Mouse (Mus musculus): Measurements from ENCODE around the gene Plcb1. TPM values are rescaled to one million over a fixed set of nuclear protein-coding genes. Genes with fewer than 3 reads are reported as not detected.

The Plcb1 gene
- polyA plus RNA-seq, 1 experiment from 2014 or later = 7.0 TPM

- ATAC-seq (replicated peaks; ENCODE audit: insufficient number of reproducible peaks, low FRiP score, low TSS enrichment, low read depth) (no peak), DNase-seq (ENCODE audit: low spot score) (no peak)
- Histone ChIP-seq H3K27ac (replicated peaks; ENCODE audit: low read depth, low read length) (no peak overlapping the region), H3K4me1 (ENCODE audit: control insufficient read depth, insufficient read depth, low read length) (no peaks in the 10 kb centered on the region), H3K36me3 (replicated peaks; ENCODE audit: control insufficient read depth, insufficient read depth, low read depth, low read length) (no peaks in the 10 kb centered on the region), H3K4me3 (ENCODE audit: low read depth, low read length) (no peak overlapping the region), H3K4me2 (ENCODE audit: low read depth, low read length) (no peak overlapping the region), H3K9me3 (replicated peaks; ENCODE audit: control insufficient read depth, low read length) (no peaks in the 10 kb centered on the region), H3K27me3 (ENCODE audit: control insufficient read depth, insufficient read depth, low read length) (no peaks in the 10 kb centered on the region), H3K9ac (replicated peaks; ENCODE audit: low read length) (no peak overlapping the region)
- 91% methylated on average over 3 of the region's 3 CpGs for WGBS
These were observed 530.1 kb downstream of the Plcb1 start for GRCm38 (mm10) chr2:135315980-135316379.

GRCm38 (mm10) chr2:135318136-135318535 lies 532.3 kb downstream of the Plcb1 start:
- no peak overlapping the region for H3K4me2 ChIP-seq (ENCODE audit: low read depth, low read length)
- ATAC-seq (replicated peaks; ENCODE audit: insufficient number of reproducible peaks, low FRiP score, low TSS enrichment, low read depth) (no peak), DNase-seq (ENCODE audit: low spot score) (no peak)
- no peak overlapping the region for H3K27ac ChIP-seq (replicated peaks; ENCODE audit: low read depth, low read length)
- no peaks in the 10 kb centered on the region for H3K27me3 ChIP-seq (ENCODE audit: control insufficient read depth, insufficient read depth, low read length)
- H3K4me3 ChIP-seq (ENCODE audit: low read depth, low read length) = no peak overlapping the region
- H3K36me3 ChIP-seq (replicated peaks; ENCODE audit: control insufficient read depth, insufficient read depth, low read depth, low read length) = no peaks in the 10 kb centered on the region
- no peak overlapping the region for H3K9ac ChIP-seq (replicated peaks; ENCODE audit: low read length)
- no peaks in the 10 kb centered on the region for H3K9me3 ChIP-seq (replicated peaks; ENCODE audit: control insufficient read depth, low read length)
- H3K4me1 ChIP-seq (ENCODE audit: control insufficient read depth, insufficient read depth, low read length) = no peaks in the 10 kb centered on the region
- WGBS = 73% methylated on average over 1 of the region's 1 CpGs

- WGBS = 74% methylated on average over 7 of the region's 7 CpGs
- Histone ChIP-seq H3K4me3 (ENCODE audit: low read depth, low read length) (no peak overlapping the region), H3K9ac (replicated peaks; ENCODE audit: low read length) (no peak overlapping the region), H3K27ac (replicated peaks; ENCODE audit: low read depth, low read length) (no peak overlapping the region), H3K4me2 (ENCODE audit: low read depth, low read length) (no peak overlapping the region), H3K36me3 (replicated peaks; ENCODE audit: control insufficient read depth, insufficient read depth, low read depth, low read length) (no peaks in the 10 kb centered on the region), H3K27me3 (ENCODE audit: control insufficient read depth, insufficient read depth, low read length) (no peaks in the 10 kb centered on the region), H3K9me3 (replicated peaks; ENCODE audit: control insufficient read depth, low read length) (no peaks in the 10 kb centered on the region), H3K4me1 (ENCODE audit: control insufficient read depth, insufficient read depth, low read length) (no peaks in the 10 kb centered on the region)
- peak; percentile 47; the same call in 1 of the 2 replicates for ATAC-seq (replicated peaks; ENCODE audit: insufficient number of reproducible peaks, low FRiP score, low TSS enrichment, low read depth)
- no peak for DNase-seq (ENCODE audit: low spot score)
These were observed 537.5 kb downstream of the Plcb1 start for GRCm38 (mm10) chr2:135323276-135323954.

- ATAC-seq (replicated peaks; ENCODE audit: insufficient number of reproducible peaks, low FRiP score, low TSS enrichment, low read depth) (peak; percentile 85), DNase-seq (ENCODE audit: low spot score) (peak; percentile 85)
- H3K36me3 ChIP-seq (replicated peaks; ENCODE audit: control insufficient read depth, insufficient read depth, low read depth, low read length) = no peaks in the 10 kb centered on the region
- WGBS = 36% methylated on average over 4 of the region's 4 CpGs
- H3K9me3 ChIP-seq (replicated peaks; ENCODE audit: control insufficient read depth, low read length) = no peaks in the 10 kb centered on the region
- H3K27me3 ChIP-seq (ENCODE audit: control insufficient read depth, insufficient read depth, low read length) = no peaks in the 10 kb centered on the region
- H3K4me3 ChIP-seq (ENCODE audit: low read depth, low read length) = no peak overlapping the region
- no peak overlapping the region for H3K27ac ChIP-seq (replicated peaks; ENCODE audit: low read depth, low read length)
- no peak overlapping the region for H3K9ac ChIP-seq (replicated peaks; ENCODE audit: low read length)
- H3K4me1 ChIP-seq (ENCODE audit: control insufficient read depth, insufficient read depth, low read length) = no peaks in the 10 kb centered on the region
- no peak overlapping the region for H3K4me2 ChIP-seq (ENCODE audit: low read depth, low read length)
These were observed 538.1 kb downstream of the Plcb1 start for GRCm38 (mm10) chr2:135323955-135324302.

- Histone ChIP-seq H3K4me2 (ENCODE audit: low read depth, low read length) (no peak overlapping the region), H3K36me3 (replicated peaks; ENCODE audit: control insufficient read depth, insufficient read depth, low read depth, low read length) (no peaks in the 10 kb centered on the region), H3K9me3 (replicated peaks; ENCODE audit: control insufficient read depth, low read length) (no peaks in the 10 kb centered on the region), H3K9ac (replicated peaks; ENCODE audit: low read length) (no peak overlapping the region), H3K27ac (replicated peaks; ENCODE audit: low read depth, low read length) (no peak overlapping the region), H3K4me1 (ENCODE audit: control insufficient read depth, insufficient read depth, low read length) (no peaks in the 10 kb centered on the region), H3K4me3 (ENCODE audit: low read depth, low read length) (no peak overlapping the region), H3K27me3 (ENCODE audit: control insufficient read depth, insufficient read depth, low read length) (0 out of 2 replicates have a peak, but pooled peaks cover 2% of the 10 kb centered on the region)
- ATAC-seq (replicated peaks; ENCODE audit: insufficient number of reproducible peaks, low FRiP score, low TSS enrichment, low read depth) = no peak
- 4% methylated on average over 2 of the region's 2 CpGs for WGBS
- DNase-seq (ENCODE audit: low spot score) = peak; percentile 75
These were observed 542.9 kb downstream of the Plcb1 start for GRCm38 (mm10) chr2:135328756-135329155.

GRCm38 (mm10) chr2:135329782-135330545 lies 544.1 kb downstream of the Plcb1 start:
- Histone ChIP-seq H3K9me3 (replicated peaks; ENCODE audit: control insufficient read depth, low read length) (no peaks in the 10 kb centered on the region), H3K4me1 (ENCODE audit: control insufficient read depth, insufficient read depth, low read length) (no peaks in the 10 kb centered on the region), H3K27ac (replicated peaks; ENCODE audit: low read depth, low read length) (no peak overlapping the region), H3K4me2 (ENCODE audit: low read depth, low read length) (no peak overlapping the region), H3K4me3 (ENCODE audit: low read depth, low read length) (no peak overlapping the region), H3K9ac (replicated peaks; ENCODE audit: low read length) (no peak overlapping the region), H3K36me3 (replicated peaks; ENCODE audit: control insufficient read depth, insufficient read depth, low read depth, low read length) (no peaks in the 10 kb centered on the region), H3K27me3 (ENCODE audit: control insufficient read depth, insufficient read depth, low read length) (0 out of 2 replicates have a peak, but pooled peaks cover 2% of the 10 kb centered on the region)
- WGBS = 7% methylated on average over 14 of the region's 14 CpGs
- DNase-seq (ENCODE audit: low spot score) (peak; percentile 87), ATAC-seq (replicated peaks; ENCODE audit: insufficient number of reproducible peaks, low FRiP score, low TSS enrichment, low read depth) (0 out of 2 replicates have a peak, but pooled peaks have one; percentile 66)

- Histone ChIP-seq H3K9ac (replicated peaks; ENCODE audit: low read length) (no peak overlapping the region), H3K36me3 (replicated peaks; ENCODE audit: control insufficient read depth, insufficient read depth, low read depth, low read length) (no peaks in the 10 kb centered on the region), H3K27me3 (ENCODE audit: control insufficient read depth, insufficient read depth, low read length) (0 out of 2 replicates have a peak, but pooled peaks cover 2% of the 10 kb centered on the region), H3K4me3 (ENCODE audit: low read depth, low read length) (no peak overlapping the region), H3K27ac (replicated peaks; ENCODE audit: low read depth, low read length) (no peak overlapping the region), H3K4me1 (ENCODE audit: control insufficient read depth, insufficient read depth, low read length) (no peaks in the 10 kb centered on the region), H3K9me3 (replicated peaks; ENCODE audit: control insufficient read depth, low read length) (no peaks in the 10 kb centered on the region), H3K4me2 (ENCODE audit: low read depth, low read length) (no peak overlapping the region)
- DNase-seq (ENCODE audit: low spot score) = no peak
- 87% methylated on average over 1 of the region's 1 CpGs for WGBS
- ATAC-seq (replicated peaks; ENCODE audit: insufficient number of reproducible peaks, low FRiP score, low TSS enrichment, low read depth) = no peak
These were observed 546.0 kb downstream of the Plcb1 start for GRCm38 (mm10) chr2:135331868-135332267.

- DNase-seq (ENCODE audit: low spot score) (peak; percentile 62), ATAC-seq (replicated peaks; ENCODE audit: insufficient number of reproducible peaks, low FRiP score, low TSS enrichment, low read depth) (no peak)
- H3K4me2 ChIP-seq (ENCODE audit: low read depth, low read length) = no peak overlapping the region
- no peaks in the 10 kb centered on the region for H3K36me3 ChIP-seq (replicated peaks; ENCODE audit: control insufficient read depth, insufficient read depth, low read depth, low read length)
- no peak overlapping the region for H3K4me3 ChIP-seq (ENCODE audit: low read depth, low read length)
- no peaks in the 10 kb centered on the region for H3K27me3 ChIP-seq (ENCODE audit: control insufficient read depth, insufficient read depth, low read length)
- 32% methylated on average over 1 of the region's 1 CpGs for WGBS
- H3K27ac ChIP-seq (replicated peaks; ENCODE audit: low read depth, low read length) = no peak overlapping the region
- H3K4me1 ChIP-seq (ENCODE audit: control insufficient read depth, insufficient read depth, low read length) = no peaks in the 10 kb centered on the region
- H3K9me3 ChIP-seq (replicated peaks; ENCODE audit: control insufficient read depth, low read length) = no peaks in the 10 kb centered on the region
- H3K9ac ChIP-seq (replicated peaks; ENCODE audit: low read length) = no peak overlapping the region
These were observed 570.4 kb downstream of the Plcb1 start for GRCm38 (mm10) chr2:135356311-135356710.
